Mouse (Mus musculus) forebrain, embryonic 11.5 days (tissue): ENCODE measurements around the gene Zfp52. TPM values are rescaled to one million over a fixed set of nuclear protein-coding genes. Genes with fewer than 3 reads are reported as not detected.

Source experiments
- ATAC-seq: fragments of 200-750 bp; cut with Nextera tagmentation; replicated peaks from 2 replicates; pipeline ENCODE4 v1.8.0; 2017; ENCODE audit warnings: moderate TSS enrichment; ENCODE audit not compliant: low FRiP score
- DNase-seq: peaks from one replicate; pipeline ENCODE4 v3.0.0-alpha.2; 2017; ENCODE audit warnings: low spot score
- H3K27ac ChIP-seq: fragments of 300-500 bp; sonication (generic); 2 replicates; pipeline ENCODE4 v1.5.1; 2014; ENCODE audit warnings: low read depth, low read length
- H3K27me3 ChIP-seq: fragments of 300-500 bp; sonication (generic); 2 replicates; pipeline ENCODE4 v1.6.1; 2014; ENCODE audit warnings: mild to moderate bottlenecking, low read length, mixed read lengths; ENCODE audit not compliant: control insufficient read depth, insufficient read depth
- H3K36me3 ChIP-seq: fragments of 300-500 bp; sonication (generic); 2 replicates; pipeline ENCODE4 v1.6.1; 2014; ENCODE audit warnings: mild to moderate bottlenecking, low read length, moderate library complexity, mixed read lengths; ENCODE audit not compliant: control insufficient read depth, insufficient read depth
- H3K4me1 ChIP-seq: fragments of 300-500 bp; sonication (generic); replicated peaks from 2 replicates; pipeline ENCODE4 v1.6.1; 2014; ENCODE audit warnings: low read length, mixed read lengths; ENCODE audit not compliant: control insufficient read depth, insufficient read depth
- H3K4me2 ChIP-seq: fragments of 300-500 bp; sonication (generic); 2 replicates; pipeline ENCODE4 v1.6.1; 2014; ENCODE audit warnings: low read depth, mild to moderate bottlenecking, low read length, moderate library complexity, mixed read lengths; ENCODE audit not compliant: severe bottlenecking
- H3K4me3 ChIP-seq: fragments of 300-500 bp; sonication (generic); 2 replicates; pipeline ENCODE4 v1.5.1; 2014; ENCODE audit warnings: low read depth, low read length
- H3K9ac ChIP-seq: fragments of 300-500 bp; sonication (generic); 2 replicates; pipeline ENCODE4 v1.6.1; 2014; ENCODE audit warnings: low read length
- H3K9me3 ChIP-seq: fragments of 300-500 bp; sonication (generic); 2 replicates; pipeline ENCODE4 v1.6.1; 2016; ENCODE audit warnings: low read length, mixed read lengths; ENCODE audit not compliant: control insufficient read depth
- WGBS: fragments of 180-500 bp; shearing (Covaris S2); extraction: QIAGEN DNeasy Blood & Tissue Kit; methylation state at CpG from one replicate; pipeline ENCODE4 v1.1.7; 2014; 5-methylcytosine and 5-hydroxymethylcytosine counted together
- polyA plus RNA-seq: library from polyadenylated mRNA; unstranded; fragments of >200 nt; fragmentation: Nextera tagmentation; extraction: Ambion mirVana; gene quantifications from 2 replicates; pipeline ENCODE4 v1.2.1, GENCODE M21; 2014

Zfp52 gene
- polyA plus RNA-seq, 1 experiment from 2014 or later: 1.3 TPM

GRCm38 (mm10) chr17:21579493-21580175, 44.3 kb downstream of the Zfp52 start:
- H3K36me3 ChIP-seq: no peaks in the 10 kb centered on the region; the same call in 1 of the 2 replicates
- no peak overlapping the region for H3K4me3 ChIP-seq
- no peak overlapping the region for H3K9ac ChIP-seq
- 31% methylated on average over 5 of the region's 5 CpGs for WGBS
- no peaks in the 10 kb centered on the region for H3K4me1 ChIP-seq
- no peak overlapping the region for H3K4me2 ChIP-seq
- peak; percentile 73; the same call in 1 of the 2 replicates for ATAC-seq
- no peak overlapping the region for H3K27ac ChIP-seq
- DNase-seq: no peak
- no peaks in the 10 kb centered on the region for H3K27me3 ChIP-seq
- no peaks in the 10 kb centered on the region; the same call in 1 of the 2 replicates for H3K9me3 ChIP-seq

DNA sequence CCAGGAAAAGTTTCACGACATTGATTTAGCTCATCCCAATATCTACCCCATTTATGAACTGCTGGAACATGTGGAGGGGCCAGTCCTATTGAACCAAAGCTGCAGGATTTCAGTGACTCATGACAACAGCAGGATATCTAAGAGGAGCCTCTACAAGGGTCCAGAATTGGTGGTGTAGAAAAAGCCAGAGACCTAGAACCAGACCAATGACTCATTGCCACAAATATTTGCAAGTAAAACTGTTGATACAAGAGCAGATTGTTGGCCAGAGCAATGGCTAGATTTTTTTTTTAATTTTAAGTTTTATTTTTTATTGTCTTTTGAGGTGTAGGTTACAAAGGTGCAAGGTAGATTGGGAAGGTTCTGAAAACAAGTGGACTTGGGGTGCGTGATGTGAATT, 50.2 kb downstream of the Zfp52 start:
- Histone ChIP-seq H3K4me3 (no peak overlapping the region), H3K27ac (no peak overlapping the region), H3K9ac (no peak overlapping the region), H3K4me2 (no peak overlapping the region), H3K36me3 (peaks cover 16% of the 10 kb centered on the region), H3K27me3 (no peaks in the 10 kb centered on the region), H3K4me1 (no peaks in the 10 kb centered on the region), H3K9me3 (no peaks in the 10 kb centered on the region; the same call in 1 of the 2 replicates)
- DNase-seq (no peak), ATAC-seq (no peak)
- WGBS: 97% methylated on average over 2 of the region's 2 CpGs

Other genes with a start within 250 kb of the Zfp52 start
- not detected in 2 replicates for gene Vmn1r237, start 223.7 kb upstream of the Zfp52 start, polyA plus RNA-seq
- gene Zfp677, start 151.8 kb upstream of the Zfp52 start, polyA plus RNA-seq: 2.3 and 2.9 TPM in 2 replicates
- 1.8 and 2.4 TPM in 2 replicates for gene Zfp54, start 112.3 kb upstream of the Zfp52 start, polyA plus RNA-seq
- 13.7 and 14.6 TPM in 2 replicates for gene Zfp51, start 85.2 kb upstream of the Zfp52 start, polyA plus RNA-seq
- 9.6 TPM in 2 replicates for gene Zfp53, start 46.5 kb upstream of the Zfp52 start, polyA plus RNA-seq
- 16.3 and 18.6 TPM in 2 replicates for gene Zfp948, start 31.5 kb downstream of the Zfp52 start, polyA plus RNA-seq
- 5.4 and 7.2 TPM in 2 replicates for gene Zfp983, start 115.1 kb downstream of the Zfp52 start, polyA plus RNA-seq
- gene Gm10226, start 156.3 kb downstream of the Zfp52 start, polyA plus RNA-seq: 8.1 and 12.5 TPM in 2 replicates
- 22.7 and 25.1 TPM in 2 replicates for gene Zfp760, start 172.2 kb downstream of the Zfp52 start, polyA plus RNA-seq
- 8.3 and 8.7 TPM in 2 replicates for gene Zfp229, start 195.3 kb downstream of the Zfp52 start, polyA plus RNA-seq